Mouse (Mus musculus) limb, embryonic 12.5 days (tissue): Measurements from ENCODE around the gene Rpl15. TPM values are rescaled to one million over a fixed set of nuclear protein-coding genes. Genes with fewer than 3 reads are reported as not detected.
"Not testable (repeated sequence)": the region's sequence is repeated elsewhere in the genome, so short reads cannot be mapped to it uniquely, and the experiment has no call there.

Source experiments
- ATAC-seq: fragments of 200-750 bp; cut with Nextera tagmentation; 2 replicates; pipeline ENCODE4 v1.8.0; 2017; ENCODE audit warnings: low read depth, moderate TSS enrichment; ENCODE audit not compliant: insufficient number of reproducible peaks, insufficient read depth, low FRiP score, low TSS enrichment
- H3K27ac ChIP-seq: fragments of 300-500 bp; sonication (generic); 2 replicates; pipeline ENCODE4 v1.5.1; 2016; ENCODE audit warnings: mild to moderate bottlenecking, moderate library complexity
- H3K27me3 ChIP-seq: fragments of 300-500 bp; sonication (generic); 2 replicates; pipeline ENCODE4 v1.6.1; 2016; ENCODE audit warnings: mild to moderate bottlenecking, moderate library complexity
- H3K36me3 ChIP-seq: fragments of 300-500 bp; sonication (generic); 2 replicates; pipeline ENCODE4 v1.6.1; 2016; ENCODE audit warnings: mild to moderate bottlenecking, moderate library complexity
- H3K4me1 ChIP-seq: fragments of 300-500 bp; sonication (generic); replicated peaks from 2 replicates; pipeline ENCODE4 v1.6.1; 2016
- H3K4me2 ChIP-seq: fragments of 300-500 bp; sonication (generic); 2 replicates; pipeline ENCODE4 v1.6.1; 2016; ENCODE audit warnings: mild to moderate bottlenecking, moderate library complexity
- H3K4me3 ChIP-seq: fragments of 300-500 bp; sonication (generic); replicated peaks from 2 replicates; pipeline ENCODE4 v1.5.1; 2016; ENCODE audit warnings: mild to moderate bottlenecking
- H3K9ac ChIP-seq: fragments of 300-500 bp; sonication (generic); replicated peaks from 2 replicates; pipeline ENCODE4 v1.6.1; 2016; ENCODE audit warnings: mild to moderate bottlenecking, moderate library complexity
- H3K9me3 ChIP-seq: fragments of 300-500 bp; sonication (generic); 2 replicates; pipeline ENCODE4 v1.6.1; 2016; ENCODE audit warnings: mild to moderate bottlenecking, moderate library complexity
- WGBS: fragments of 180-500 bp; shearing (Covaris S2); methylation state at CpG from one replicate; pipeline ENCODE4 v1.1.7; 2016; 5-methylcytosine and 5-hydroxymethylcytosine counted together
- polyA plus RNA-seq: library from polyadenylated mRNA; unstranded; fragments of >200 nt; fragmentation: Nextera tagmentation; extraction: Ambion mirVana; gene quantifications from 2 replicates; pipeline ENCODE4 v1.2.1, GENCODE M21; 2016

Rpl15 gene
- polyA plus RNA-seq, 1 experiment from 2014 or later: 466 TPM

GRCm38 (mm10) chr14:18225431-18225830, 45.8 kb downstream of the Rpl15 start:
- ATAC-seq, H3K9ac ChIP-seq, H3K4me2 ChIP-seq, H3K36me3 ChIP-seq, H3K4me1 ChIP-seq, H3K9me3 ChIP-seq, H3K4me3 ChIP-seq, H3K27me3 ChIP-seq, H3K27ac ChIP-seq: not testable (repeated sequence)
- 94% methylated on average over 11 of the region's 11 CpGs for WGBS

GRCm38 (mm10) chr14:18221977-18222376, 49.2 kb downstream of the Rpl15 start:
- ATAC-seq: no peak
- no peak overlapping the region for H3K9ac ChIP-seq
- H3K36me3 ChIP-seq: no peaks in the 10 kb centered on the region
- H3K4me3 ChIP-seq: no peak overlapping the region
- H3K4me2 ChIP-seq: no peak overlapping the region
- H3K27me3 ChIP-seq: no peaks in the 10 kb centered on the region
- 88% methylated on average over 6 of the region's 6 CpGs for WGBS
- H3K27ac ChIP-seq: no peak overlapping the region
- H3K9me3 ChIP-seq: no peaks in the 10 kb centered on the region
- no peaks in the 10 kb centered on the region for H3K4me1 ChIP-seq

Other genes with a start within 250 kb of the Rpl15 start
- gene Nr1d2, start 32.3 kb downstream of the Rpl15 start, polyA plus RNA-seq: 5.4 and 7.0 TPM in 2 replicates
- gene Nkiras1, start 255 bp downstream of the Rpl15 start, polyA plus RNA-seq: 16.4 and 21.2 TPM in 2 replicates
- 172 and 185 TPM in 2 replicates for gene Ube2e1, start 60.5 kb upstream of the Rpl15 start, polyA plus RNA-seq